Mouse (Mus musculus) forebrain, embryonic 15.5 days (tissue): ENCODE measurements at regions not wholly inside any gene's neighbourhood (a gene's known extent, or its start where the extent isn't known, plus 50 kb on each side); places are given as distances from the start of the nearest gene placed in this dataset.

Experiments used
- ATAC-seq: fragments of 200-750 bp; cut with Nextera tagmentation; replicated peaks from 2 replicates; pipeline ENCODE4 v1.8.0; 2017; ENCODE audit warnings: mild to moderate bottlenecking, moderate TSS enrichment, moderate library complexity
- H3K27ac ChIP-seq: fragments of 300-500 bp; sonication (generic); replicated peaks from 2 replicates; pipeline ENCODE4 v1.5.1; 2015; ENCODE audit warnings: mild to moderate bottlenecking, inconsistent platforms
- H3K27me3 ChIP-seq: fragments of 300-500 bp; sonication (generic); 2 replicates; pipeline ENCODE4 v1.6.1; 2015; ENCODE audit warnings: inconsistent platforms
- H3K36me3 ChIP-seq: fragments of 300-500 bp; sonication (generic); 2 replicates; pipeline ENCODE4 v1.6.1; 2015; ENCODE audit warnings: mild to moderate bottlenecking, inconsistent platforms
- H3K4me1 ChIP-seq: fragments of 300-500 bp; sonication (generic); 2 replicates; pipeline ENCODE4 v1.6.1; 2015; ENCODE audit warnings: inconsistent platforms
- H3K4me2 ChIP-seq: fragments of 300-500 bp; sonication (generic); replicated peaks from 2 replicates; pipeline ENCODE4 v1.6.1; 2015; ENCODE audit warnings: mild to moderate bottlenecking, inconsistent platforms
- H3K4me3 ChIP-seq: fragments of 300-500 bp; sonication (generic); 2 replicates; pipeline ENCODE4 v1.5.1; 2015; ENCODE audit warnings: mild to moderate bottlenecking, inconsistent platforms
- H3K9ac ChIP-seq: fragments of 300-500 bp; sonication (generic); replicated peaks from 2 replicates; pipeline ENCODE4 v1.6.1; 2015; ENCODE audit warnings: mild to moderate bottlenecking, inconsistent platforms
- H3K9me3 ChIP-seq: fragments of 300-500 bp; sonication (generic); 2 replicates; pipeline ENCODE4 v1.6.1; 2016; ENCODE audit warnings: inconsistent platforms
- WGBS: fragments of 180-500 bp; shearing (Covaris S2); methylation state at CpG from one replicate; pipeline ENCODE4 v1.1.7; 2015; ENCODE audit warnings: mixed read lengths; 5-methylcytosine and 5-hydroxymethylcytosine counted together

GRCm38 (mm10) chr6:49654541-49655130 lies 167.9 kb upstream of the Npy start:
- H3K4me3 ChIP-seq, result no peak overlapping the region
- H3K9me3 ChIP-seq, result no peaks in the 10 kb centered on the region
- ATAC-seq, result no peak
- 57% methylated on average over 10 of the region's 10 CpGs for WGBS
- peaks cover 10% of the 10 kb centered on the region; the same call in 1 of the 2 replicates for H3K4me1 ChIP-seq
- no peak overlapping the region for H3K4me2 ChIP-seq
- H3K36me3 ChIP-seq, result no peaks in the 10 kb centered on the region
- H3K27me3 ChIP-seq, result no peaks in the 10 kb centered on the region
- no peak overlapping the region for H3K27ac ChIP-seq
- no peak overlapping the region for H3K9ac ChIP-seq

DNA sequence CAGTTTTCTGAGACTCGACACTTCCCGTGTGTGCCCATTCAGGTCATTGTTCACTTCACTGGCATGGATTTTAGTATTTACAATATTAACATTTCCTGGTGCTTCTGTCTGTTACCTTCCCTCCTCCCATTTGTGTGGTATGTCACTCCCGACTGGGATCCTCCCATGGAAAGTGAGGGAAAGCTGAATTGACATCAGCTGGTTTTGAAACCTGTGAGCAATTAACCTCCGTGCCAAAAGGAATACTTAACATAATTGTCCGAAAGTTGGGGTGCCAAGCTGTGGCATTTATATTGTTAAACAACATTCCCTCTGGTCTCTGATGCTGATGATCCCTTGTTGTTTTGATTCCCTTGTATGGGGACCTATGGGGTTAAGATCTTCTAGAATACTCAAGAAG lies 167.3 kb upstream of the Npy start:
- WGBS, result 37% methylated on average over 5 of the region's 5 CpGs
- no peak overlapping the region for H3K9ac ChIP-seq
- ATAC-seq, result no peak

GRCm38 (mm10) chr6:49656359-49657280 lies 165.9 kb upstream of the Npy start:
- 77% methylated on average over 13 of the region's 13 CpGs for WGBS
- no peak overlapping the region for H3K9ac ChIP-seq
- no peak overlapping the region for H3K4me2 ChIP-seq
- no peak overlapping the region for H3K27ac ChIP-seq
- H3K9me3 ChIP-seq, result no peaks in the 10 kb centered on the region
- H3K36me3 ChIP-seq, result no peaks in the 10 kb centered on the region
- H3K27me3 ChIP-seq, result no peaks in the 10 kb centered on the region
- H3K4me1 ChIP-seq, result peaks cover 10% of the 10 kb centered on the region; the same call in 1 of the 2 replicates
- ATAC-seq, result no peak
- H3K4me3 ChIP-seq, result no peak overlapping the region

More for the DNA sequence above, 167.3 kb upstream of the Npy start:
- no peak overlapping the region for H3K4me3 ChIP-seq
- H3K27me3 ChIP-seq, result no peaks in the 10 kb centered on the region
- H3K4me2 ChIP-seq, result no peak overlapping the region
- peaks cover 10% of the 10 kb centered on the region; the same call in 1 of the 2 replicates for H3K4me1 ChIP-seq
- H3K27ac ChIP-seq, result no peak overlapping the region
- no peaks in the 10 kb centered on the region for H3K36me3 ChIP-seq
- H3K9me3 ChIP-seq, result no peaks in the 10 kb centered on the region

DNA sequence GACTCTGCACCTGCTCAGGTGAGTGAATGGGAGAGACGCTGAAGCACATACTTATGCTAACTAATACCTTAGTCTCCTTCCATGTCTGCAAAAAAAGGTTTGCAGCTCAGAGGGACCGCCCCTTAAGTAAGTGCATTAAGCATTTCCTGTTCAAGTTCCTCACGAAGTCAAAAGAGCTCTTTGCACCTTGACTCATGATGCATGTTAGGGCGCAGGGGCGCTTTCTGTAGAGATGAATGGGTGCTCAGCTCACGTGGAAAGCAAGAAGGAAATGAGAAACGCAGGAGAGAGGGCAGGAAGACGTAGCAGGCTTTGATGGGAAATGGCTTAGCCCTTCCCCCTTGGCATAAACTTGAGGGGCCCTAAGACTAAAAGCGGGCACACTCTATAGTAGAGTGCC lies 164.5 kb upstream of the Npy start:
- Histone ChIP-seq H3K27ac (no peak overlapping the region), H3K27me3 (no peaks in the 10 kb centered on the region), H3K9me3 (no peaks in the 10 kb centered on the region), H3K36me3 (no peaks in the 10 kb centered on the region), H3K4me1 (peaks cover 10% of the 10 kb centered on the region; the same call in 1 of the 2 replicates), H3K4me2 (no peak overlapping the region), H3K4me3 (no peak overlapping the region), H3K9ac (no peak overlapping the region)
- WGBS, result 76% methylated on average over 9 of the region's 9 CpGs
- ATAC-seq, result no peak

GRCm38 (mm10) chr6:49670991-49671390 lies 151.5 kb upstream of the Npy start:
- no peaks in the 10 kb centered on the region for H3K4me1 ChIP-seq
- no peaks in the 10 kb centered on the region for H3K36me3 ChIP-seq
- no peak for ATAC-seq
- no peak overlapping the region for H3K27ac ChIP-seq
- H3K4me2 ChIP-seq, result no peak overlapping the region
- no peaks in the 10 kb centered on the region for H3K9me3 ChIP-seq
- no peaks in the 10 kb centered on the region for H3K27me3 ChIP-seq
- 71% methylated on average over 5 of the region's 5 CpGs for WGBS
- no peak overlapping the region for H3K9ac ChIP-seq
- no peak overlapping the region for H3K4me3 ChIP-seq

DNA sequence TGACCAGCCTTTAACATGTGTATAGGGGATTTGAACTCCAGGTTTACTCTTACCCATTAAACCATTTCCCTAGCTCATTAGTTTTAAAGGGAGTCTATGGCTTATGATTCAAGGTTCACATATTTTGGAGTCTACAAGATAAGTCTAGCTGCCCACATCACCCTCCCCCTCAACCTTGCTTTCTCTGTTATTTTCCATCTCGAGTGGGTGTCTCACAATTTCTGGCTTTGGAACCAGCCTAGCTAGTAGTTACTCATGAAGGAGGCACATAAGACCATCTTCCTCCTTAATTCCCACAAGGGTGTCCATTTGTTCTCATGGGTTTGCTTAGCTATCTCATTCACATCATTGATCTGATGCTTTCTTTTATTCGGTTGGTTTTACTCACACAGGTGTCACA lies 150.6 kb upstream of the Npy start:
- no peak overlapping the region for H3K4me3 ChIP-seq
- no peak for ATAC-seq
- no peaks in the 10 kb centered on the region for H3K9me3 ChIP-seq
- no peaks in the 10 kb centered on the region for H3K4me1 ChIP-seq
- no peak overlapping the region for H3K4me2 ChIP-seq
- H3K27ac ChIP-seq, result no peak overlapping the region
- H3K27me3 ChIP-seq, result no peaks in the 10 kb centered on the region
- WGBS, result 92% methylated on average over 2 of the region's 2 CpGs
- no peak overlapping the region for H3K9ac ChIP-seq
- no peaks in the 10 kb centered on the region for H3K36me3 ChIP-seq

- Histone ChIP-seq H3K36me3 (no peaks in the 10 kb centered on the region), H3K9me3 (no peaks in the 10 kb centered on the region), H3K27ac (no peak overlapping the region), H3K27me3 (no peaks in the 10 kb centered on the region), H3K4me3 (no peak overlapping the region), H3K9ac (no peak overlapping the region), H3K4me2 (no peak overlapping the region), H3K4me1 (0 out of 2 replicates have a peak, but pooled peaks cover 4% of the 10 kb centered on the region)
- ATAC-seq, result no peak
- WGBS, result 50% methylated on average over 4 of the region's 4 CpGs
These were observed 135.7 kb upstream of the Npy start for GRCm38 (mm10) chr6:49686776-49687175.

GRCm38 (mm10) chr6:49692032-49692539 lies 130.4 kb upstream of the Npy start:
- Histone ChIP-seq H3K9ac (no peak overlapping the region), H3K4me3 (no peak overlapping the region), H3K4me2 (no peak overlapping the region), H3K36me3 (no peaks in the 10 kb centered on the region), H3K27me3 (no peaks in the 10 kb centered on the region), H3K4me1 (0 out of 2 replicates have a peak, but pooled peaks cover 3% of the 10 kb centered on the region), H3K27ac (no peak overlapping the region), H3K9me3 (no peaks in the 10 kb centered on the region)
- 54% methylated on average over 6 of the region's 6 CpGs for WGBS
- ATAC-seq, result no peak

DNA sequence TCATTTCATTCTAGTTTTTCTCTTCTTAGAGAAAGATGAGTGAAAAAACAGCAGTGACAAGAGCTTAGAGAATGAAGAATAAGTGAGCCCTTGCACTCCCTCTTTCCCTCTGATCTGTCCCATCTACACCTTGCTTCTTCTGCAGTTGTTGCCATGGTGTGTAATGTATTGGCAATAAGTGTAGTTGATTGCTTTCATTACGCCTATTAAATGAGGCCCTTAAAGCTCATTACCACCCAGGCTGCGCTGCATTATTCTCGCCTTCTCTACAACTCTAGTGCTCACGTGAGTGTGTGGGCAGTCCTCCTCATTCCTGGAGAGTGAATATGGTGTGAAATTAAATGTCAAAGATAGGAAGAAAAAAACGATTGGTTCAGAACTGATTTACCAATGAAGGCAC lies 127.7 kb upstream of the Npy start:
- H3K4me2 ChIP-seq, result no peak overlapping the region
- no peaks in the 10 kb centered on the region for H3K36me3 ChIP-seq
- no peak overlapping the region for H3K9ac ChIP-seq
- no peak for ATAC-seq
- WGBS, result 35% methylated on average over 5 of the region's 5 CpGs
- no peak overlapping the region for H3K4me3 ChIP-seq
- no peak overlapping the region for H3K27ac ChIP-seq
- H3K27me3 ChIP-seq, result no peaks in the 10 kb centered on the region
- H3K4me1 ChIP-seq, result 0 out of 2 replicates have a peak, but pooled peaks cover 3% of the 10 kb centered on the region
- H3K9me3 ChIP-seq, result no peaks in the 10 kb centered on the region

DNA sequence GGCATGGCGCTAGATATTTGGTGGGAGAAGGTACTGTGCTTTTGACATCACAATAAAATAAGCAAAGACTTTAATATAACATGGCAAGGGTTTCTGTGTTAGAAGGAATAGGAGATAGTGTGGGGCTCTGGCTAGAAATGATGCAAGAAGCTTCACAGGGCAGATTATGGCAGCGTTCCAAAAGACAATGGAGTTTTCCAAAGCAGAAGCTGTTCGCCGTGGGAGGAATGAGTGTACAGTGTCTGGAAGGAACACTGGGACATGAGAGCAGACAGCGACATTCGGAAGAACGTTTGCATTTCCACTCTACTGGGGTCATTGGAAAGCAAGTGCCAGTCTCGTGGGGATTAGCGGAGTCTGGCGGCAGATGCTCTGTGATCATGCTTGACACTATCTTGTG lies 125.5 kb upstream of the Npy start:
- no peak overlapping the region for H3K4me2 ChIP-seq
- no peak overlapping the region for H3K9ac ChIP-seq
- no peak overlapping the region for H3K4me3 ChIP-seq
- no peak for ATAC-seq
- WGBS, result 83% methylated on average over 10 of the region's 10 CpGs
- H3K27ac ChIP-seq, result no peak overlapping the region
- H3K4me1 ChIP-seq, result 0 out of 2 replicates have a peak, but pooled peaks cover 3% of the 10 kb centered on the region
- H3K27me3 ChIP-seq, result no peaks in the 10 kb centered on the region
- H3K36me3 ChIP-seq, result no peaks in the 10 kb centered on the region
- no peaks in the 10 kb centered on the region for H3K9me3 ChIP-seq

- ATAC-seq, result no peak
- H3K4me2 ChIP-seq, result no peak overlapping the region
- H3K4me3 ChIP-seq, result no peak overlapping the region
- no peak overlapping the region for H3K9ac ChIP-seq
- H3K9me3 ChIP-seq, result no peaks in the 10 kb centered on the region
- no peak overlapping the region for H3K27ac ChIP-seq
- no peaks in the 10 kb centered on the region for H3K36me3 ChIP-seq
- no peaks in the 10 kb centered on the region for H3K27me3 ChIP-seq
- WGBS, result 92% methylated on average over 7 of the region's 7 CpGs
- no peaks in the 10 kb centered on the region for H3K4me1 ChIP-seq
These were observed 121.1 kb upstream of the Npy start for GRCm38 (mm10) chr6:49701453-49701852.

DNA sequence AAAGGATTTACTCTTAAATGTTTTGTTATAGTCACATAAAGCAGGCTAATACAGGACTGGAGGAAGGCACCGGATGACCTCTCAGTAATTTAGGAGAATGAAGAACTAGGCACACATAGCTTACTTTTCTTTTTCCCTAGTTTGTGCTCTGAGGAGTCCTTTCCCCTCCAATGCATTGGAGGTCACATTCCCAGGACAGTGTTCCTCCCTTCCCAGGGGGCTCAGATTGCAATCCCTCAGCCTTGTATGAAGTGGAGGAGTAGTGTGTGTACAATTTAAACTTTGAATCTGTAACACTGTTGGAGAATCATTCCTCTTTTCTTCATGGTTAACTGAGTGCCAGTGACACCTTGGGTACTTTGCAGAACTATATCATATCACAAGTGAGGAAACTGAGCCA lies 109.5 kb upstream of the Npy start:
- no peak for ATAC-seq
- 92% methylated on average over 1 of the region's 1 CpGs for WGBS

More for the DNA sequence above, 109.5 kb upstream of the Npy start:
- Histone ChIP-seq H3K9ac (no peak overlapping the region), H3K36me3 (no peaks in the 10 kb centered on the region), H3K4me1 (no peaks in the 10 kb centered on the region), H3K27ac (no peak overlapping the region), H3K27me3 (no peaks in the 10 kb centered on the region), H3K4me3 (no peak overlapping the region), H3K9me3 (no peaks in the 10 kb centered on the region), H3K4me2 (no peak overlapping the region)
